Mouse (Mus musculus): ENCODE data around the gene Bcl3. TPM values are rescaled to one million over a fixed set of nuclear protein-coding genes. Genes with fewer than 3 reads are reported as not detected.
A peak's percentile ranks its signal among the peaks of the same experiment; 100 is the strongest.

Bcl3 gene
- 1.5 and 1.9 TPM in 2 replicates for polyA plus RNA-seq (2015; fragmentation: Nextera tagmentation; extraction: Ambion mirVana)

- H3K4me2 ChIP-seq, result peak within 1 kb of the TSS; percentile 83
- WGBS, result 1% methylated on average over 30 of the region's 42 CpGs
- peak within 1 kb of the TSS; percentile 86 for H3K9ac ChIP-seq
- no peaks in the 10 kb centered on the region for H3K36me3 ChIP-seq
- peaks cover 53% of the 10 kb centered on the region for H3K27me3 ChIP-seq (replicated peaks)
- H3K9me3 ChIP-seq, result no peaks in the 10 kb centered on the region
- ATAC-seq (ENCODE audit: extremely low read depth, insufficient number of reproducible peaks, low FRiP score, low TSS enrichment), result no peak
- H3K27ac ChIP-seq (replicated peaks), result peak within 1 kb of the TSS; percentile 76
- H3K4me1 ChIP-seq, result peaks cover 32% of the 10 kb centered on the region
- peak within 1 kb of the TSS; percentile 60 for H3K4me3 ChIP-seq
Observed at GRCm38 (mm10) chr7:19822604-19823058, at the start of gene Bcl3. Gene Bcl3 (minus strand): TSS chr7:19822770.

GRCm38 (mm10) chr7:19871943-19872601 is 49.5 kb upstream of the Bcl3 start:
- WGBS, result 37% methylated on average over 5 of the region's 5 CpGs

GRCm38 (mm10) chr7:19871137-19871621 is 48.6 kb upstream of the Bcl3 start:
- Histone ChIP-seq H3K4me1 (peaks cover 12% of the 10 kb centered on the region), H3K4me2 (no peak overlapping the region), H3K27ac (replicated peaks) (0 out of 2 replicates have a peak overlapping the region, but pooled peaks have one; percentile 8), H3K36me3 (no peaks in the 10 kb centered on the region), H3K9me3 (no peaks in the 10 kb centered on the region), H3K4me3 (no peak overlapping the region), H3K9ac (no peak overlapping the region), H3K27me3 (replicated peaks) (no peaks in the 10 kb centered on the region)
- WGBS, result 52% methylated on average over 10 of the region's 10 CpGs
- ATAC-seq (ENCODE audit: extremely low read depth, insufficient number of reproducible peaks, low FRiP score, low TSS enrichment), result no peak

More at GRCm38 (mm10) chr7:19871943-19872601, 49.5 kb upstream of the Bcl3 start:
- Histone ChIP-seq H3K9me3 (no peaks in the 10 kb centered on the region), H3K4me3 (no peak overlapping the region), H3K4me1 (peaks cover 12% of the 10 kb centered on the region), H3K36me3 (no peaks in the 10 kb centered on the region), H3K9ac (no peak overlapping the region), H3K27me3 (replicated peaks) (no peaks in the 10 kb centered on the region), H3K27ac (replicated peaks) (no peak overlapping the region), H3K4me2 (no peak overlapping the region)
- no peak for ATAC-seq (ENCODE audit: extremely low read depth, insufficient number of reproducible peaks, low FRiP score, low TSS enrichment)

- Histone ChIP-seq H3K27ac (replicated peaks) (no peak overlapping the region), H3K9me3 (no peaks in the 10 kb centered on the region), H3K4me2 (no peak overlapping the region), H3K36me3 (no peaks in the 10 kb centered on the region), H3K27me3 (replicated peaks) (no peaks in the 10 kb centered on the region), H3K4me3 (no peak overlapping the region), H3K9ac (no peak overlapping the region), H3K4me1 (peaks cover 12% of the 10 kb centered on the region)
- WGBS, result 79% methylated on average over 16 of the region's 16 CpGs
- no peak for ATAC-seq (ENCODE audit: extremely low read depth, insufficient number of reproducible peaks, low FRiP score, low TSS enrichment)
Observed at GRCm38 (mm10) chr7:19867751-19868399, 45.3 kb upstream of the Bcl3 start.

- H3K9ac ChIP-seq, result no peak overlapping the region
- H3K4me1 ChIP-seq, result peaks cover 8% of the 10 kb centered on the region
- H3K27ac ChIP-seq (replicated peaks), result no peak overlapping the region
- no peaks in the 10 kb centered on the region for H3K36me3 ChIP-seq
- H3K9me3 ChIP-seq, result no peaks in the 10 kb centered on the region
- H3K4me2 ChIP-seq, result no peak overlapping the region
- H3K4me3 ChIP-seq, result no peak overlapping the region
- no peaks in the 10 kb centered on the region for H3K27me3 ChIP-seq (replicated peaks)
- 57% methylated on average over 6 of the region's 6 CpGs for WGBS
- no peak for ATAC-seq (ENCODE audit: extremely low read depth, insufficient number of reproducible peaks, low FRiP score, low TSS enrichment)
Observed at GRCm38 (mm10) chr7:19866490-19866889, 43.9 kb upstream of the Bcl3 start.

- Histone ChIP-seq H3K4me3 (no peak overlapping the region), H3K4me2 (no peak overlapping the region), H3K36me3 (no peaks in the 10 kb centered on the region), H3K27ac (replicated peaks) (no peak overlapping the region), H3K9me3 (no peaks in the 10 kb centered on the region), H3K9ac (no peak overlapping the region), H3K27me3 (replicated peaks) (no peaks in the 10 kb centered on the region), H3K4me1 (no peaks in the 10 kb centered on the region; the same call in 1 of the 2 replicates)
- 67% methylated on average over 8 of the region's 8 CpGs for whole genome bisulfite sequencing
- ATAC-seq (ENCODE audit: extremely low read depth, insufficient number of reproducible peaks, low FRiP score, low TSS enrichment), result no peak
Observed at GRCm38 (mm10) chr7:19865246-19866036, 42.9 kb upstream of the Bcl3 start.

- Histone ChIP-seq H3K9ac (no peak overlapping the region), H3K4me3 (no peak overlapping the region), H3K27ac (replicated peaks) (no peak overlapping the region), H3K4me1 (no peaks in the 10 kb centered on the region; the same call in 1 of the 2 replicates), H3K36me3 (no peaks in the 10 kb centered on the region), H3K9me3 (no peaks in the 10 kb centered on the region), H3K27me3 (replicated peaks) (no peaks in the 10 kb centered on the region), H3K4me2 (no peak overlapping the region)
- WGBS, result 21% methylated on average over 2 of the region's 2 CpGs
- ATAC-seq (ENCODE audit: extremely low read depth, insufficient number of reproducible peaks, low FRiP score, low TSS enrichment), result peak; percentile 7; the same call in 1 of the 2 replicates
Observed at GRCm38 (mm10) chr7:19864241-19864640, 41.7 kb upstream of the Bcl3 start.

GRCm38 (mm10) chr7:19861199-19861598 is 38.6 kb upstream of the Bcl3 start, which contains the start of gene Ceacam16:
Gene Ceacam16 (minus strand): TSS chr7:19861299.
- Histone ChIP-seq H3K9me3 (no peaks in the 10 kb centered on the region), H3K4me3 (no peak within 1 kb of the TSS), H3K27ac (replicated peaks) (no peak within 1 kb of the TSS), H3K4me2 (no peak within 1 kb of the TSS), H3K9ac (no peak within 1 kb of the TSS), H3K27me3 (replicated peaks) (peaks cover 17% of the 10 kb centered on the region), H3K36me3 (no peaks in the 10 kb centered on the region), H3K4me1 (no peaks in the 10 kb centered on the region)
- 70% methylated on average over 9 of the region's 9 CpGs for WGBS
- no peak for ATAC-seq (ENCODE audit: extremely low read depth, insufficient number of reproducible peaks, low FRiP score, low TSS enrichment)

GRCm38 (mm10) chr7:19859740-19860139 is 37.2 kb upstream of the Bcl3 start:
- 58% methylated on average over 10 of the region's 10 CpGs for WGBS
- Histone ChIP-seq H3K9ac (no peak overlapping the region), H3K9me3 (no peaks in the 10 kb centered on the region), H3K27me3 (replicated peaks) (peaks cover 25% of the 10 kb centered on the region), H3K36me3 (no peaks in the 10 kb centered on the region), H3K4me2 (no peak overlapping the region), H3K4me3 (no peak overlapping the region), H3K27ac (replicated peaks) (no peak overlapping the region), H3K4me1 (no peaks in the 10 kb centered on the region)
- ATAC-seq (ENCODE audit: extremely low read depth, insufficient number of reproducible peaks, low FRiP score, low TSS enrichment), result no peak

GRCm38 (mm10) chr7:19856283-19856682 is 33.7 kb upstream of the Bcl3 start:
- Histone ChIP-seq H3K9me3 (no peaks in the 10 kb centered on the region), H3K4me3 (no peak overlapping the region), H3K27me3 (replicated peaks) (peaks cover 59% of the 10 kb centered on the region), H3K36me3 (no peaks in the 10 kb centered on the region), H3K4me2 (no peak overlapping the region), H3K27ac (replicated peaks) (no peak overlapping the region), H3K9ac (no peak overlapping the region), H3K4me1 (0 out of 2 replicates have a peak, but pooled peaks cover 5% of the 10 kb centered on the region)
- WGBS, result 81% methylated on average over 6 of the region's 6 CpGs
- no peak for ATAC-seq (ENCODE audit: extremely low read depth, insufficient number of reproducible peaks, low FRiP score, low TSS enrichment)

- Histone ChIP-seq H3K36me3 (no peaks in the 10 kb centered on the region), H3K9me3 (no peaks in the 10 kb centered on the region)
- no peak for ATAC-seq (ENCODE audit: extremely low read depth, insufficient number of reproducible peaks, low FRiP score, low TSS enrichment)
Observed at GRCm38 (mm10) chr7:19855663-19856062, 33.1 kb upstream of the Bcl3 start.

More at GRCm38 (mm10) chr7:19855663-19856062, 33.1 kb upstream of the Bcl3 start:
- Histone ChIP-seq H3K27me3 (replicated peaks) (peaks cover 65% of the 10 kb centered on the region), H3K27ac (replicated peaks) (no peak overlapping the region), H3K4me2 (no peak overlapping the region), H3K4me3 (no peak overlapping the region), H3K9ac (no peak overlapping the region), H3K4me1 (0 out of 2 replicates have a peak, but pooled peaks cover 5% of the 10 kb centered on the region)
- 51% methylated on average over 5 of the region's 5 CpGs for WGBS
